8 mouse cellular contexts compared by ENCODE assay signal in the genomic region with DNA sequence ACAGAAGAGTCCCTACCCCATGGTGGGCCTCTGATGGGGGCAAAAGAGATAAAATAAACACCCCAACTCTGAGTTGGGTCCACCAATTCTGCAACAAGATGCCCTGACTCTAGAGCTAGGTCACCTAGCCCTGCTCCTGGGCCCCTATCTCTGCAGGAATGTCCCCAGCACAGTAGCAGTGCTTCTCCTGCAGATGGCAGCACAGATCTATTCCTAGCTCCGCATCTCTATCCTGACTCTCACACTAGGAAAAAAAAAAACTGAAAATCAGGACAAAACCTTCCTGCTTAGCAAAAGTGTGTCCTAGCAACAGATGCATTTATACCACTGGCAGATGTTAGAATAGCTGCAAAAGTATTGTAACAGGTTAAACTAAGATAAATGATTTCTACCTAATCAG. TPM values are rescaled to one million over a fixed set of nuclear protein-coding genes. Genes with fewer than 3 reads are reported as not detected.
DNase-seq lines count a peak whose midpoint lies in the region; ATAC-seq and TF ChIP-seq lines count a peak whose summit lies in the region.
"Had no signal": no experiment of that assay in that cellular context is flagged by ENCODE, and none has a peak within 500 bp of the region (broad histone marks: within the 10 kb centered on the region; RNA-seq: fewer than 3 reads in every experiment).

No protein-coding gene starts in this region.

- peak; percentile 82 for TF ChIP-seq CTCF in kidney, postnatal 0 days (IDR thresholded peaks at IDR 0.05; ENCODE audit: low read depth)

- no peak overlapping the region for H3K9ac ChIP-seq in forebrain, embryonic 14.5 days (ENCODE audit: low read length)
- no peak overlapping the region for H3K9ac ChIP-seq in kidney, postnatal 0 days (ENCODE audit: low read depth, low read length)
- H3K9ac ChIP-seq: heart, embryonic 13.5 days had no signal

- H3K9me3 ChIP-seq in forebrain, embryonic 14.5 days (replicated peaks; ENCODE audit: control insufficient read depth, low read length): no peaks in the 10 kb centered on the region
- H3K9me3 ChIP-seq in kidney, postnatal 0 days (replicated peaks; ENCODE audit: low read length): no peaks in the 10 kb centered on the region
- H3K9me3 ChIP-seq: heart, embryonic 13.5 days had no signal

- no peaks in the 10 kb centered on the region for H3K27me3 ChIP-seq in forebrain, embryonic 14.5 days (replicated peaks; ENCODE audit: control insufficient read depth, insufficient read depth, low read length)
- H3K27me3 ChIP-seq in kidney, postnatal 0 days (ENCODE audit: insufficient read depth, low read length): no peaks in the 10 kb centered on the region
- H3K27me3 ChIP-seq: heart, embryonic 13.5 days had no signal

- no peaks in the 10 kb centered on the region for H3K36me3 ChIP-seq in forebrain, embryonic 14.5 days (ENCODE audit: control insufficient read depth, insufficient read depth, low read length)
- no peaks in the 10 kb centered on the region for H3K36me3 ChIP-seq in kidney, postnatal 0 days (ENCODE audit: insufficient read depth, low read length)
- H3K36me3 ChIP-seq: heart, embryonic 13.5 days had no signal

- ATAC-seq in forebrain, embryonic 14.5 days: peak; percentile 50; the same call in 1 of the 2 replicates
- no peak for ATAC-seq in kidney, postnatal 0 days (replicated peaks; ENCODE audit: low FRiP score, low read depth)

- H3K4me2 ChIP-seq in forebrain, embryonic 14.5 days (ENCODE audit: low read length): no peak overlapping the region
- H3K4me2 ChIP-seq in kidney, postnatal 0 days (ENCODE audit: low read length): no peak overlapping the region
- H3K4me2 ChIP-seq: heart, embryonic 13.5 days had no signal

- no peak overlapping the region for H3K4me3 ChIP-seq in forebrain, embryonic 14.5 days (ENCODE audit: low read depth, low read length)
- no peak overlapping the region for H3K4me3 ChIP-seq in kidney, postnatal 0 days (replicated peaks; ENCODE audit: low read depth, low read length)
- H3K4me3 ChIP-seq: heart, embryonic 13.5 days had no signal

- WGBS in forebrain, embryonic 14.5 days: 17% methylated on average over 1 of the region's 1 CpGs
- WGBS in kidney, postnatal 0 days: 14% methylated on average over 1 of the region's 1 CpGs

- no peaks in the 10 kb centered on the region for H3K4me1 ChIP-seq in forebrain, embryonic 14.5 days (ENCODE audit: control insufficient read depth, insufficient read depth, low read length)
- H3K4me1 ChIP-seq in kidney, postnatal 0 days (replicated peaks; ENCODE audit: insufficient read depth, low read length): no peaks in the 10 kb centered on the region
- H3K4me1 ChIP-seq: heart, embryonic 13.5 days had no signal

- peak; percentile 48 for DNase-seq in urinary bladder, postnatal 25 days (ENCODE audit: low spot score)
- no peak for DNase-seq in urinary bladder, postnatal 4 days (ENCODE audit: low spot score in 2 of 2)
- peak; percentile 55 for DNase-seq in cerebellum, adult 11-12 months
- peak; percentile 69 for DNase-seq in forebrain, embryonic 14.5 days (ENCODE audit: low spot score)
- peak; percentile 79 for DNase-seq in kidney, postnatal 0 days (ENCODE audit: low spot score)
- peak; percentile 45 for DNase-seq in lung, postnatal 25 days (ENCODE audit: low spot score)
- peak; percentile 73 to 82 for DNase-seq in right cerebral cortex, postnatal 10 days (ENCODE audit: low spot score in 2 of 2)

- no peak overlapping the region for H3K27ac ChIP-seq in forebrain, embryonic 14.5 days (ENCODE audit: low read depth, low read length)
- H3K27ac ChIP-seq in kidney, postnatal 0 days: no peak overlapping the region
- H3K27ac ChIP-seq: heart, embryonic 13.5 days had no signal

RNA-seq across cellular contexts. Expression of a gene that starts 37.0 kb away (rescaled TPM):
- polyA plus RNA-seq in forebrain, embryonic 14.5 days (2014; fragmentation: Nextera tagmentation; extraction: Ambion mirVana): 7.7 and 8.1 TPM in 2 replicates
- 45.9 and 51.2 TPM in 2 replicates for polyA plus RNA-seq in kidney, postnatal 0 days (2015; fragmentation: Nextera tagmentation; extraction: Ambion mirVana)

Comparison
In these comparisons a context has a peak if more than half of its experiments do, and no peak if none do; other contexts are left out.
1. DNase-seq: peak in urinary bladder, postnatal 25 days (single experiment), cerebellum, adult 11-12 months (single experiment), forebrain, embryonic 14.5 days (single experiment), kidney, postnatal 0 days (single experiment), lung, postnatal 25 days (single experiment) and right cerebral cortex, postnatal 10 days (2 of 2); none in urinary bladder, postnatal 4 days (0 of 2).